15 mouse cellular contexts compared by ENCODE assay signal in the genomic region with DNA sequence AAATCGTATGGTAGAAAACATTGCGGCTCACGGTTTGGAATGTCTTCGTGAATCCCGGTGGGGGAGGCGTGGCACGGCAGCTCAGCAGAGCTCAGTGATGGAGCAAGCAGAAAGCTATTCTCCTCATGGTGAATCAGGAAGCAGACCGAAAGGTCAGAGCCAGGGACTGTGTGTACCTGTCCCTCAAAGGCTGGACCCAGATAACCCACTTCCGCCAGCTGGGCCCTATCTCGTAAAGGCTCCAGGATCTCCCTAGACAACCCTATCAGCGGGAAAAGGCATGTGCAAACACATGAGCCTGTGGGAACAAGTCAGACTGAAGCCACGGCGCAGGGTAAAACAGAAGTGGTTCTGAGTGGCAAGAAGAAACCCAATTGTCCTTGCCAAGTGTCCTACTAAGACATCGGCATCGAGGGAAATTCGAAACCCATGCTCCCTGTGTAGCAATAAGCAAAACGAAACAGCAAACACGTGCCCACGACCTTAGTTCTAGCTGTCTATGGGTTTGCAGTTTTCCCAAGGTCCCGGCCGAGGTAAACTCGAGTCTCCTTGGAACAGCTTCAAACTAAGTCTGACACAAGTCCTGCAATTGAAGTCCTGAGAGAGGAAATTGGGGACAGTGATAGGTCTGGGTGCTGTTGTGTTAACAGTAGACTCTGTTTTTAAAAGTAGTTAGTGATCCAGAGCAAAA. TPM values are rescaled to one million over a fixed set of nuclear protein-coding genes. Genes with fewer than 3 reads are reported as not detected.
DNase-seq lines count a peak whose midpoint lies in the region; ATAC-seq lines count a peak whose summit lies in the region.
"Had no signal": no experiment of that assay in that cellular context is flagged by ENCODE, and none has a peak within 500 bp of the region (broad histone marks: within the 10 kb centered on the region; RNA-seq: fewer than 3 reads in every experiment).

No protein-coding gene starts in this region.

- H3K9ac ChIP-seq in heart, embryonic 13.5 days: no peak overlapping the region
- no peak overlapping the region for H3K9ac ChIP-seq in intestine, embryonic 14.5 days (ENCODE audit: low read length)
- H3K9ac ChIP-seq: neural tube, embryonic 13.5 days had no signal

- peak; percentile 30 to 58 for DNase-seq in urinary bladder, adult 18-20 months (ENCODE audit: low spot score in 2 of 2)
- no peak for DNase-seq in urinary bladder, postnatal 10 days (ENCODE audit: low spot score)
- DNase-seq in intestine, embryonic 14.5 days (ENCODE audit: low spot score): peak; percentile 60
- DNase-seq in urinary bladder, postnatal 36 days (ENCODE audit: low spot score in 2 of 2): peak; percentile 44 to 65
- DNase-seq in right cerebral cortex, postnatal 25 days: no peak
- DNase-seq in frontal cortex, postnatal 36 days (ENCODE audit: low spot score in 2 of 2): no peak
- no peak for DNase-seq in frontal cortex, postnatal 25 days (ENCODE audit: low spot score in 2 of 2)
- DNase-seq: cerebellum, adult 11-12 months; kidney, adult 2 months; retina, postnatal 1 day; thymus, postnatal 36 days had no signal

- peak overlapping the region; percentile 13; the same call in 1 of the 2 replicates for H3K4me3 ChIP-seq in heart, embryonic 13.5 days
- H3K4me3 ChIP-seq in intestine, embryonic 14.5 days (ENCODE audit: low read depth, low read length): no peak overlapping the region
- H3K4me3 ChIP-seq: erythroblast, embryonic 14.5 days; left cerebral cortex, adult 2 months; neural tube, embryonic 13.5 days had no signal

- H3K27me3 ChIP-seq in heart, embryonic 13.5 days (replicated peaks): no peaks in the 10 kb centered on the region
- H3K27me3 ChIP-seq in intestine, embryonic 14.5 days (replicated peaks; ENCODE audit: control insufficient read depth, insufficient read depth, low read length): no peaks in the 10 kb centered on the region

- ATAC-seq in heart, embryonic 13.5 days (ENCODE audit: extremely low read depth, insufficient number of reproducible peaks, low FRiP score, low TSS enrichment): no peak
- peak; percentile 81 for ATAC-seq in intestine, embryonic 14.5 days (replicated peaks; ENCODE audit: low FRiP score, low TSS enrichment, low read depth)

- H3K27ac ChIP-seq in heart, embryonic 13.5 days (replicated peaks): 0 out of 2 replicates have a peak overlapping the region, but pooled peaks have one; percentile 13
- H3K27ac ChIP-seq in intestine, embryonic 14.5 days (ENCODE audit: low read depth): no peak overlapping the region
- H3K27ac ChIP-seq: left cerebral cortex, adult 2 months; neural tube, embryonic 13.5 days had no signal

- H3K4me2 ChIP-seq in heart, embryonic 13.5 days: peak overlapping the region; percentile 52
- H3K4me2 ChIP-seq in intestine, embryonic 14.5 days (ENCODE audit: low read length): no peak overlapping the region
- H3K4me2 ChIP-seq: neural tube, embryonic 13.5 days had no signal

- 57% methylated on average over 22 of the region's 22 CpGs for WGBS in heart, embryonic 13.5 days
- WGBS in intestine, embryonic 14.5 days: 82% methylated on average over 22 of the region's 22 CpGs

- H3K36me3 ChIP-seq in heart, embryonic 13.5 days: no peaks in the 10 kb centered on the region
- no peaks in the 10 kb centered on the region for H3K36me3 ChIP-seq in intestine, embryonic 14.5 days (ENCODE audit: control insufficient read depth, insufficient read depth, low read length)
- H3K36me3 ChIP-seq: neural tube, embryonic 13.5 days had no signal

- 0 out of 2 replicates have a peak, but pooled peaks cover 6% of the 10 kb centered on the region for H3K4me1 ChIP-seq in heart, embryonic 13.5 days
- no peaks in the 10 kb centered on the region for H3K4me1 ChIP-seq in intestine, embryonic 14.5 days (replicated peaks; ENCODE audit: control insufficient read depth, insufficient read depth, low read length)

- no peaks in the 10 kb centered on the region for H3K9me3 ChIP-seq in heart, embryonic 13.5 days
- no peaks in the 10 kb centered on the region for H3K9me3 ChIP-seq in intestine, embryonic 14.5 days (ENCODE audit: control insufficient read depth, low read length)
- H3K9me3 ChIP-seq: neural tube, embryonic 13.5 days had no signal

RNA-seq across cellular contexts. Expression of a gene that starts 24.2 kb away (rescaled TPM):
- 2.4 and 2.8 TPM in 2 replicates for polyA plus RNA-seq in heart, embryonic 13.5 days (2015; fragmentation: Nextera tagmentation; extraction: Ambion mirVana)
- 15.1 and 16.1 TPM in 2 replicates for polyA plus RNA-seq in intestine, embryonic 14.5 days (2014; fragmentation: Nextera tagmentation; extraction: Ambion mirVana)
- polyA plus RNA-seq: erythroblast, embryonic 14.5 days had no signal

Comparison
In these comparisons a context has a peak if more than half of its experiments do, and no peak if none do; other contexts are left out.
1. DNase-seq: peak in urinary bladder, adult 18-20 months (2 of 2), intestine, embryonic 14.5 days (single experiment) and urinary bladder, postnatal 36 days (2 of 2); none in urinary bladder, postnatal 10 days (single experiment), right cerebral cortex, postnatal 25 days (single experiment), frontal cortex, postnatal 36 days (0 of 2) and frontal cortex, postnatal 25 days (0 of 2).